In genomic region chr16:32519656-32520371, GRCm38 (mm10) we compare ENCODE assay signal across 14 mouse cellular contexts. TPM values are rescaled to one million over a fixed set of nuclear protein-coding genes. Genes with fewer than 3 reads are reported as not detected.
A peak's percentile ranks its signal among the peaks of the same experiment; 100 is the strongest.
DNase-seq lines count a peak whose midpoint lies in the region; ATAC-seq and TF ChIP-seq lines count a peak whose summit lies in the region.
"Had no signal": no experiment of that assay in that cellular context is flagged by ENCODE, and none has a peak within 500 bp of the region (broad histone marks: within the 10 kb centered on the region; RNA-seq: fewer than 3 reads in every experiment).

No protein-coding gene starts in this region.

- TF ChIP-seq CTCF in thymus, adult 2 months (IDR thresholded peaks at IDR 0.05; ENCODE audit: borderline replicate concordance, control insufficient read depth, extremely low read depth, insufficient read depth, low read length, poor library complexity): no peak

- DNase-seq in thymus, adult 2 months: peak; percentile 34
- DNase-seq in thymus, adult 18-20 months: no peak
- no peak for DNase-seq in liver, embryonic 13.5 days
- DNase-seq in adrenal gland, adult 18-20 months (ENCODE audit: low spot score in 2 of 2): no peak
- no peak for DNase-seq in yolk sac, embryonic 10.5 days (ENCODE audit: low spot score)
- no peak for DNase-seq in urinary bladder, postnatal 36 days (ENCODE audit: low spot score in 2 of 2)
- DNase-seq: cerebellum, postnatal 36 days; kidney, adult 9 months; right cerebral cortex, postnatal 14 days had no signal

- no peak overlapping the region for H3K4me2 ChIP-seq in forebrain, embryonic 13.5 days
- no peak overlapping the region for H3K4me2 ChIP-seq in forebrain, embryonic 15.5 days (replicated peaks)
- peak overlapping the region; percentile 41 for H3K4me2 ChIP-seq in liver, embryonic 13.5 days

- 82% methylated on average over 15 of the region's 15 CpGs for WGBS in forebrain, embryonic 13.5 days
- 82% methylated on average over 15 of the region's 15 CpGs for WGBS in forebrain, embryonic 15.5 days
- 23% methylated on average over 15 of the region's 15 CpGs for WGBS in thymus, adult 2 months
- 48% methylated on average over 15 of the region's 15 CpGs for WGBS in liver, embryonic 13.5 days (ENCODE audit: insufficient replicate concordance)

- no peak overlapping the region for H3K4me3 ChIP-seq in forebrain, embryonic 13.5 days
- H3K4me3 ChIP-seq in forebrain, embryonic 15.5 days: no peak overlapping the region
- H3K4me3 ChIP-seq in thymus, adult 2 months (ENCODE audit: control insufficient read depth, insufficient read depth, low read length): no peak overlapping the region
- H3K4me3 ChIP-seq in liver, embryonic 13.5 days (replicated peaks): no peak overlapping the region

- ATAC-seq in forebrain, embryonic 13.5 days: no peak
- ATAC-seq in forebrain, embryonic 15.5 days (replicated peaks): no peak
- peak; percentile 60 for ATAC-seq in liver, embryonic 13.5 days (ENCODE audit: low read depth)

- no peaks in the 10 kb centered on the region for H3K9me3 ChIP-seq in forebrain, embryonic 13.5 days (replicated peaks)
- no peaks in the 10 kb centered on the region for H3K9me3 ChIP-seq in forebrain, embryonic 15.5 days
- no peaks in the 10 kb centered on the region for H3K9me3 ChIP-seq in liver, embryonic 13.5 days (replicated peaks)

- TF ChIP-seq POLR2A in thymus, adult 2 months (IDR thresholded peaks at IDR 0.05; ENCODE audit: control insufficient read depth, extremely low read depth, insufficient read depth, low read length, poor library complexity): no peak

- H3K4me1 ChIP-seq in forebrain, embryonic 13.5 days: peaks cover 24% of the 10 kb centered on the region
- peaks cover 25% of the 10 kb centered on the region for H3K4me1 ChIP-seq in forebrain, embryonic 15.5 days
- peaks cover 74% of the 10 kb centered on the region for H3K4me1 ChIP-seq in thymus, adult 2 months (replicated peaks; ENCODE audit: control insufficient read depth, insufficient read depth, low read length)
- H3K4me1 ChIP-seq in liver, embryonic 13.5 days (replicated peaks): peaks cover 97% of the 10 kb centered on the region

- H3K27me3 ChIP-seq in forebrain, embryonic 13.5 days: no peaks in the 10 kb centered on the region
- H3K27me3 ChIP-seq in forebrain, embryonic 15.5 days: no peaks in the 10 kb centered on the region
- no peaks in the 10 kb centered on the region for H3K27me3 ChIP-seq in thymus, adult 2 months (ENCODE audit: control insufficient read depth, insufficient read depth, low read length)
- H3K27me3 ChIP-seq in liver, embryonic 13.5 days: no peaks in the 10 kb centered on the region

- peak overlapping the region; percentile 4; the same call in 1 of the 2 replicates for H3K27ac ChIP-seq in forebrain, embryonic 13.5 days
- no peak overlapping the region for H3K27ac ChIP-seq in forebrain, embryonic 15.5 days (replicated peaks)
- peak overlapping the region; percentile 85 for H3K27ac ChIP-seq in thymus, adult 2 months (ENCODE audit: control insufficient read depth, insufficient read depth, low read length)
- peak overlapping the region; percentile 67 for H3K27ac ChIP-seq in liver, embryonic 13.5 days

- no peak overlapping the region for H3K9ac ChIP-seq in forebrain, embryonic 13.5 days
- H3K9ac ChIP-seq in forebrain, embryonic 15.5 days (replicated peaks): no peak overlapping the region
- peak overlapping the region; percentile 51 for H3K9ac ChIP-seq in liver, embryonic 13.5 days

- no peaks in the 10 kb centered on the region for H3K36me3 ChIP-seq in forebrain, embryonic 13.5 days (ENCODE audit: poor library complexity, severe bottlenecking)
- no peaks in the 10 kb centered on the region for H3K36me3 ChIP-seq in forebrain, embryonic 15.5 days
- no peaks in the 10 kb centered on the region for H3K36me3 ChIP-seq in thymus, adult 2 months (ENCODE audit: control insufficient read depth, insufficient read depth, low read length)
- H3K36me3 ChIP-seq in liver, embryonic 13.5 days: no peaks in the 10 kb centered on the region

RNA-seq across cellular contexts. Expression of gene Zdhhc19, which starts 23.7 kb away (rescaled TPM):
- not detected in 2 replicates for polyA plus RNA-seq in forebrain, embryonic 13.5 days (2015; fragmentation: Nextera tagmentation; extraction: Ambion mirVana)
- not detected in 2 replicates for polyA plus RNA-seq in forebrain, embryonic 15.5 days (2015; fragmentation: Nextera tagmentation; extraction: Ambion mirVana)
- not detected in 2 replicates for polyA plus RNA-seq in thymus, adult 2 months (2012; rRNA removed)
- polyA plus RNA-seq in liver, embryonic 13.5 days (2015; fragmentation: Nextera tagmentation; extraction: Ambion mirVana): not detected in 2 replicates
- total RNA-seq in adrenal gland, adult 18-20 months (2021): not detected
- total RNA-seq: layer of hippocampus, postnatal 25 days had no signal
- polyA plus RNA-seq: heart, embryonic 14.5 days; lung, embryonic 16.5 days had no signal

RNA-seq across cellular contexts. Expression of gene Slc51a, which starts 32.1 kb away (rescaled TPM):
- polyA plus RNA-seq in forebrain, embryonic 13.5 days (2015; fragmentation: Nextera tagmentation; extraction: Ambion mirVana): 0.25 and 0.49 TPM in 2 replicates
- 0.11 and 0.29 TPM in 2 replicates for polyA plus RNA-seq in forebrain, embryonic 15.5 days (2015; fragmentation: Nextera tagmentation; extraction: Ambion mirVana)
- 1.3 and 1.5 TPM in 2 replicates for polyA plus RNA-seq in thymus, adult 2 months (2012; rRNA removed)
- 0.65 and 0.71 TPM in 2 replicates for polyA plus RNA-seq in liver, embryonic 13.5 days (2015; fragmentation: Nextera tagmentation; extraction: Ambion mirVana)
- not detected for total RNA-seq in adrenal gland, adult 18-20 months (2021)
- total RNA-seq: layer of hippocampus, postnatal 25 days had no signal
